Mouse (Mus musculus): ENCODE data around the gene Cpz.

The Cpz gene

GRCm38 (mm10) chr5:35525469-35526123, at the start of gene Cpz:
TSS of gene Cpz (minus strand) at chr5:35525698.
- peak; percentile 23 to 43 for DNase-seq

DNA sequence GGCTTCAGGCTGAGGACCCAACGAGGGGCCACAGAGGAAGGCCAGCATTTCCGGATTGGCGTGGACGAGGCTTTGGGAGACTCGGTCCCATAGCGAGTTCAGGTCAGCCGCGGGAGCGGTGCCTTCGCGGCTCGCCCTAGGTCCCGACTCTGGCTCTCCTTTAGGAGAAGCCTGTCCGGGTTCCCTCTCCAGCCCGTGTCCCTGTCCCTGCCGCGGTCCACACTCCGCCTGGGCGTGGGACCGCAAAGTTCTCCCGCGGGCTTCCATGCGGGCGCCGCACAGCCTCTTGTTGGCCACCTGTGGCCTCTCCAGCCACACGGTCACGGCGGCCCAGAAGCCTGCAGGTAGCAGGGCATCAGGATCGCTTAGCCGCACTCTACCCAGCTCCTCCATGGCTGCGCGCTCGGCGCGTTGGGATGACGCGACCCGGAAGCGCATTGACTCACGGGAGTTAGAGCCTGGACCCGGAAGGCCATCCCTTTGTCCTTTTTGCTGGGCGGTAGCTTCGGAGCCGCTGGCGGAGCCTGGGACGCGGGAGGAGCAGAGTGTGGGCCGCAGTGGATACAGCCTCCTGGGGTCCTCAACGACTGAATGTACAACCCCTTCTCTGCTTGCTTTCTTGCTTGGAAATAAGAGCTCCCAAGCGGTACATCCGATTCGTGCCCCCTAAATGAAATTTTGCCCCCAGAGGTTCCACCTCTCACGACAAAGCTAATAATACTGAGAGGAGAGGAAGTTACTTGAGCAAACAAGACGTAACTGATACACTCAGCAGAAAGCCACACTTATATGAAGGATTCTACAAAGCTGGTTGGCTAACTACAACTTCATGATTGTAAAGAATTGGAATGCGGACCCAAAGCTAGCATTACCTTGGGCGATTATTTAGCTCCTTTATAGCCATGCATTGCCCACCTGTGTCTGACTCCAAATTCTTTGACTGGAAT, 49.4 kb upstream of the Cpz start, which contains the start of gene Trmt44:
TSS of gene Trmt44 (minus strand) at position 418 of the 947 bp plus-strand sequence.
- peak; percentile 94 to 96 for DNase-seq

- DNase-seq, result no peak
Observed at GRCm38 (mm10) chr5:35571546-35571945, 46.0 kb upstream of the Cpz start.

DNA sequence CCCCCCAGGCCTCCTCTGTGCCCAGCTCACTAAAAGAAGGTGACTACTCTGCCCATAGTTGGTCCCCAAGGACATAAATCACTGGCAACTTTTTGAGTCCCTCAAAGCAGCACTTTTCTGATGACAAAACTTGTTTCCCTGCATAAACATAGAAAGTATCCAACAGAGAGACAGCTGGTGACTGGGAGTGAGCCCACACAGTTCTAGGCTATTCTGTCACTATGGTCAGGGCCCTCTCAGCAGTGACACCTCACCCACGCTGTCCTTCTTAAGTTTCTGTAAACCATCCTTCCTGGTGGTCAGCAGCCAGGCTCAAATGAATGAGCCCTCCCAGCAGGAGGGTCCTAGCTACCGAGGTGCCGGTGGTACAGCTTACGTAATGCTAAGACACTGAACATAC, 41.1 kb upstream of the Cpz start:
- no peak for DNase-seq

GRCm38 (mm10) chr5:35565217-35565616, 39.7 kb upstream of the Cpz start:
- peak; percentile 61 to 81 for DNase-seq

DNA sequence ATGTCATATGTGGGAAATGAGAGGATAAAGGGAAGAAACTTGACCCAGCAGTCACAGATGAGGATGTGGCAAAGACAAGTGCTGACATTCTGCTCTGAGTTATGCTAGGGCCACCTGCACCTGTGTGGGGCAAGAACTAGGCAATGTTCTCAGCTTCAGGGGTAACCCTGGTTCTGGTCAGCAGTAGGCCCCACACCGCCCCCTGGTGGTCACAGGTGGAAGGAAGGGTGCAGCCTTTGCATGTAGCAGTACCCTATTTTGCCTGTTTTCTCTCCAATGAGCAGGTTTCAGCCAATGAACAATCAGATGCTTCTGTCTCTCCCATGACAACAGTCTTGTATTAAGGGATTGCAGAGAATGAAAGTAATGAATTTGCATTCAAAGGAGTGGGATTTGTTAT, 38.0 kb upstream of the Cpz start:
- peak; percentile 81 to 86 for DNase-seq

- DNase-seq, result no peak
Observed at GRCm38 (mm10) chr5:35562616-35563015, 37.1 kb upstream of the Cpz start.

GRCm38 (mm10) chr5:35559447-35559846, 33.9 kb upstream of the Cpz start:
- no peak for DNase-seq

- peak in 1 of 2 experiments; percentile 33 for DNase-seq
Observed at GRCm38 (mm10) chr5:35557946-35558621, 32.6 kb upstream of the Cpz start.

DNA sequence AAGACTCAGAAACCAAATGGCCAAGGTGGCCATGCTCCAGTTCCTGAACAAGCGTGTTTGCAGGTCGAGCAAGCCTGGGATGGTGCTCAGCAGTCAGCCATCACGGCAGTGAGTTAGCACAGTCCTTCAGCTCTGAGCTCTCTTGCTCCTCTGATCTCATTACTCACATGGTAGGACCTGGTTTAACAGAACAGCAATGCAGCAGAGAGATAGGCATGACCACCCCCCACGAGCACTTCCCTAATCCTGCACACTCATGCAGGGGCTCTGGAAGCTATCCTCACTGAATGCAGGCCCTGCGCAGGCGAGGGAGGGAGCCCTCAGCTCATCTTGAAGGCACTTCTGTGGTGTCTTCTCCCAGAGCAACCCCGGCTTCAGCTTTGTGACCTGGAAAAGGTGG, 30.9 kb upstream of the Cpz start:
- peak in 1 of 2 experiments; percentile 22 for DNase-seq

- DNase-seq, result no peak
Observed at GRCm38 (mm10) chr5:35552838-35553539, 27.5 kb upstream of the Cpz start.

- DNase-seq, result peak in 1 of 2 experiments; percentile 31
Observed at GRCm38 (mm10) chr5:35551855-35552837, 26.6 kb upstream of the Cpz start.

DNA sequence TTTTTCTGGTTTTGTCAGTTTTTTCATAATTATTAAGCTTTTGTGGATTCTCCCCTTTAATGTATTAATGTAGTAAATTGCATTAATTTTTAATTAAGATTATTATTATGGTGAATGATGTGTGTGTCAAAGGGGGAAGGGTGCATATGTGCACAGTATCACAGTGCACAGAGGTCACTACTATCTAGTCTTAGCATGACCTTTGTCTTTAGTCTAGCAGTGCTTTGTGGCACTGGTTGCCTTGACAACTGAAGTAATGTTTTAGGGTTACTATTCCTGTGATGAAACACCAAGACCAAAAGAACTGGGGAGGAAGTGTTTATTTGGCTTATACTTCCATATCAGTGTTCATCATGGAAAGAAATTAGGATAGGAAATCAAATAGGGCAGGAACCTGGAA, 20.6 kb upstream of the Cpz start:
- DNase-seq, result no peak

DNA sequence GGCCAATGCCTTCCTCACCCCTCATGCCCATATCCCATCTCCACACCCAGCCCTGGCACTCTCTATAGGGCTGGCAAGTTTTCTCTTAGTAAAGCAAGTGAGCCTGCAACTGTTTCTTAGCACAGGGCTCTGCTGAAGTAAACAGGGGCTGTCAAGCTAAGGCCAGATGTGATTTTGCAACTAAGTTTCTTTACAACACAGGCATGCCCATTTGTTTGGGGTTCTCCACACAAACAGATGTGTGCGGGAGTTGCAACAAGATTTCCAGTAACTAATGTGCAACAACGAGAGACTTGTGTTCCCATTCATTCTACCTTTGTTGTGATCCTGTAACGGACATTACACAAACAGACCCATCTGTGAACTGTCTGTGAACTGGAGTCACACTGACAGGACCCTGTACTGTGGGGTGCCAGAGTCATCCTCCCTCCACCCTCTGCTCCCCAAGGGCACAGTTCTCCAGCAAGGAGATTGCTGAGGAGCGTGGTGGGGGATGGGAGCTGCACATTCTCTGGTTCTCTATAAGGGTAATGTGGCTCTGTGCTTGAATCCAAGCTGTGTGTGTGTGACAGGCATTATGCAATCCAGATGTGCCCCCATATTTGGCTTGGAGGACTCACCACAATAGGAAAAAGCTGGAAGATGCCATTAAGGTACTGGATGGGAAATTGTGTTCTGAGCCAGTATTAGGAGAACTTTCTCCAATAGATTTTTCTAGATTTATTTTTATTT, 15.7 kb upstream of the Cpz start:
- no peak for DNase-seq

- no peak for DNase-seq
Observed at GRCm38 (mm10) chr5:35540555-35540954, 15.1 kb upstream of the Cpz start.

DNA sequence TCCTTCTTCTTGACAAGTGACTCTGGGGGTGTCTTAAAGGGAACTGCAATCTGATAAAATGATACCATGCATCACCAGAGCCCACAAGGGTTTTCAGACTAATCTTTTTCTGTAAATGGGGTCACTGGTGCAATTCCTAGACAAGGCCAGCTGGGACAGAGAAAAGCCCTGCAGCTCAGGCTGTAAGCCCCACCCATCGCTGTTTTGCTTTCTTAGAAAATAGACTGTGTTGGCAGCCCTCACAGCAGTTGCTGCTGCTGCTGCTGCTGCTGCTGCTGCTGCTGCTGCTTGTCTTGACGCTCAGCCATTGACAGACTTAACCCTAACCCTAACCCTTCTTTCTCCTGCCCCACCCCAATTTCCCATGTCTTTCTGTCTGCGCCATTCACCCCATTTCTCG, 14.1 kb upstream of the Cpz start:
- peak in 1 of 2 experiments; percentile 16 for DNase-seq

DNA sequence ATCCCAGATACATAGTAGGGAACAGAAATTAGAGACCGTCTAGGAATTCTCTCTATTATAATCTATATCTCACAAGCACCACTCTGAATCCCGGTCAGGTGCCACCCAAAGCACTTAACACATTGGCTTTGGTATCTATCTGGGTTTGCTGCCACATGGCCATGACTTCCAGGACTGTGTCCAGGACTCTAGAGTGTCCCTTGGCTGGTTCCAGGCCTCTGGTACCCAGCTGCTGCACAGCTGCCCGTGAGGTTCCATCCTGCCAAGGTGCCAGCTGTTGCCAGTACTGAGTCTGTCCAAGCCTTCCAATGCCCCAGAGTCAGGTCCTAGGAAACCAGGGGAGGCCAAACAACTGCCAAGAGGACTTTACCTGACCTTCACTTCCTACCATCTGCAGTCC, 12.5 kb upstream of the Cpz start:
- no peak for DNase-seq

DNA sequence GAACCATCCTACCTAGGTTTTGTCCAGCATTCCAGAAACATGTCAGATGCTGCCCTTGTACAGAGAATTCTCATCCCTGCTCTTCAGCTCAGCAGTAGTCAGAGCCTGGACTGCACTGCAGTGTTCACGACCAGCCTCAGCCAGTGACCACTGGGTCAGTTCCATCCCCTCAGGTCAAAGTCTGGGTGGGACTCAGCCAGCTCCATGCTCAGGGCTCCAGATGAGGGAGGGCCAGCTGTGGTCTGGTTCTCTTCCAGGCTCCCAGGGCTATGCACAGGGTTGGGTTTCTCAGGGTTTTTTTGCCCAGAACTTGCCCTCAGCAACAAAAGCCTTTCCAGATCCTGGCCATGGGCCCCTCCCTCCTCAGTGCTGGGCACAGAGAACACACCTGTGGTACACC, 12.0 kb upstream of the Cpz start:
- no peak for DNase-seq

DNA sequence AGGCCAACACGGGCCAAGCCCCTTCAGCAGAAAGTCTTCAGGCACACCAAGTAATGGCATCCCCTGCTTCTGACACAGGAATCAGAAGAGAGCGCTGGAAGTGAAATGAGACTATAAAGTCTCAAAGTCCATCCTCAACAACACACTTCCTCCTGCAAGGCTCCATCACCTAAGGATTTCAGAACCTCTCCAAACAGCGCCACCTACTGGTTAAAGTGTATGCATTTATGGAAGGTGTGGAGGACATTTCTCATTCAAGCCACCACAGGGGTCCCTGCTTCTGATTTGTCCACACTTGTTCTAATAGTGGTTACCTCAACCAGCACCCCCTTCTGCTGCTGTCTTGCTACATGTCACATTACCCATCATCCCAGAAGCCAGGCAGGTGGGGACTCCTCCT, 10.8 kb upstream of the Cpz start:
- DNase-seq, result no peak

GRCm38 (mm10) chr5:35531586-35531985, 6.1 kb upstream of the Cpz start:
- peak; percentile 57 to 64 for DNase-seq

DNA sequence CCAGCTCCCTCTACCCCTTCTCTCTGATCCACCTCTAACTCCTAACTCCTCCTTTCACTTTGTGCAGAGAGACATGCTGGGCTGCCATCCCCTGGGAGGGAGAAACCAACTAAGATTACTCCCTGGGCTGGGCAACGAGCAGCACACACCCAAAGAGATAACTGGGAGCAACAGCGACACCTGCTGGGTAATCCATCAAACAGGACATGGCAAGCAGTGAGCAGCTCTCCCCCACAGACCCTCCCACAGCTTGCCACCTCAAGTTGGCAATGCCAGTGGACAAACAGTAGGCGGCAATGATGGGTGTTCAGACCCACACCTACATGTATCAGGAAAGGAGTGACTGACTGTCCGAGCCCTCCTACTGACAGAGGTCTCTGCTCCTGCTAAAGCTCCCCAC, 4.9 kb upstream of the Cpz start:
- DNase-seq, result peak; percentile 51 to 63
